Mouse (Mus musculus) limb, embryonic 10.5 days (tissue): ENCODE measurements at regions not wholly inside any gene's neighbourhood (a gene's known extent, or its start where the extent isn't known, plus 50 kb on each side); places are given as distances from the start of the nearest gene placed in this dataset.

Source experiments
- DNase-seq: peaks from one replicate; pipeline ENCODE4 v3.0.0-alpha.2; 2017; ENCODE audit warnings: low spot score
- H3K27ac ChIP-seq: fragments of 300-500 bp; sonication (generic); 2 replicates; pipeline ENCODE4 v1.5.1; 2016; ENCODE audit warnings: mild to moderate bottlenecking
- H3K27me3 ChIP-seq: fragments of 300-500 bp; sonication (generic); 2 replicates; pipeline ENCODE4 v1.6.1; 2016; ENCODE audit warnings: low read depth, mild to moderate bottlenecking; ENCODE audit not compliant: poor library complexity, severe bottlenecking
- H3K36me3 ChIP-seq: fragments of 300-500 bp; sonication (generic); 2 replicates; pipeline ENCODE4 v1.6.1; 2016; ENCODE audit warnings: mild to moderate bottlenecking, moderate library complexity
- H3K4me1 ChIP-seq: fragments of 300-500 bp; sonication (generic); 2 replicates; pipeline ENCODE4 v1.6.1; 2016
- H3K4me3 ChIP-seq: fragments of 300-500 bp; sonication (generic); 2 replicates; pipeline ENCODE4 v1.5.1; 2016; ENCODE audit warnings: mild to moderate bottlenecking, moderate library complexity
- H3K9me3 ChIP-seq: fragments of 300-500 bp; sonication (generic); replicated peaks from 2 replicates; pipeline ENCODE4 v1.6.1; 2016; ENCODE audit warnings: mild to moderate bottlenecking
- WGBS: fragments of 180-500 bp; shearing (Covaris S2); methylation state at CpG from one replicate; pipeline ENCODE4 v1.1.7; 2016; 5-methylcytosine and 5-hydroxymethylcytosine counted together

GRCm38 (mm10) chr15:59155289-59155623, 266.2 kb downstream of the Gm49356 start:
- peaks cover 9% of the 10 kb centered on the region for H3K27me3 ChIP-seq
- peaks cover 10% of the 10 kb centered on the region for H3K4me1 ChIP-seq
- no peak overlapping the region for H3K4me3 ChIP-seq
- no peaks in the 10 kb centered on the region for H3K9me3 ChIP-seq
- H3K36me3 ChIP-seq: no peaks in the 10 kb centered on the region
- no peak overlapping the region for H3K27ac ChIP-seq
- DNase-seq: no peak

GRCm38 (mm10) chr15:59156328-59156727, 267.2 kb downstream of the Gm49356 start:
- H3K4me3 ChIP-seq: no peak overlapping the region
- H3K36me3 ChIP-seq: no peaks in the 10 kb centered on the region
- WGBS: 92% methylated on average over 7 of the region's 7 CpGs
- peaks cover 9% of the 10 kb centered on the region for H3K27me3 ChIP-seq
- no peaks in the 10 kb centered on the region for H3K9me3 ChIP-seq
- H3K4me1 ChIP-seq: peaks cover 10% of the 10 kb centered on the region
- H3K27ac ChIP-seq: no peak overlapping the region
- DNase-seq: no peak

GRCm38 (mm10) chr15:59158760-59159159, 269.7 kb downstream of the Gm49356 start:
- 95% methylated on average over 4 of the region's 4 CpGs for WGBS
- no peaks in the 10 kb centered on the region for H3K9me3 ChIP-seq
- no peak overlapping the region for H3K27ac ChIP-seq
- H3K36me3 ChIP-seq: no peaks in the 10 kb centered on the region
- H3K4me1 ChIP-seq: peaks cover 10% of the 10 kb centered on the region
- DNase-seq: no peak
- no peak overlapping the region for H3K4me3 ChIP-seq
- H3K27me3 ChIP-seq: peaks cover 9% of the 10 kb centered on the region; the same call in 1 of the 2 replicates

- 95% methylated on average over 16 of the region's 17 CpGs for WGBS
- Histone ChIP-seq H3K27ac (no peak overlapping the region), H3K4me1 (no peaks in the 10 kb centered on the region), H3K27me3 (no peaks in the 10 kb centered on the region), H3K36me3 (no peaks in the 10 kb centered on the region), H3K9me3 (no peaks in the 10 kb centered on the region), H3K4me3 (no peak overlapping the region)
- DNase-seq: no peak
Observed at GRCm38 (mm10) chr15:59160931-59161920, 272.1 kb downstream of the Gm49356 start.

- Histone ChIP-seq H3K27ac (no peak overlapping the region), H3K36me3 (no peaks in the 10 kb centered on the region), H3K27me3 (no peaks in the 10 kb centered on the region), H3K4me1 (no peaks in the 10 kb centered on the region), H3K4me3 (no peak overlapping the region), H3K9me3 (0 out of 2 replicates have a peak, but pooled peaks cover 1% of the 10 kb centered on the region)
- WGBS: 91% methylated on average over 8 of the region's 8 CpGs
- DNase-seq: no peak
Observed at GRCm38 (mm10) chr15:59167937-59168659, 279.0 kb downstream of the Gm49356 start.

GRCm38 (mm10) chr15:59168660-59169170, 279.6 kb downstream of the Gm49356 start:
- no peaks in the 10 kb centered on the region for H3K27me3 ChIP-seq
- H3K36me3 ChIP-seq: no peaks in the 10 kb centered on the region
- WGBS: 93% methylated on average over 4 of the region's 4 CpGs

GRCm38 (mm10) chr15:59169237-59169797, 280.2 kb downstream of the Gm49356 start:
- Histone ChIP-seq H3K4me1 (peaks cover 3% of the 10 kb centered on the region; the same call in 1 of the 2 replicates), H3K36me3 (no peaks in the 10 kb centered on the region), H3K9me3 (0 out of 2 replicates have a peak, but pooled peaks cover 1% of the 10 kb centered on the region), H3K4me3 (no peak overlapping the region), H3K27me3 (no peaks in the 10 kb centered on the region), H3K27ac (no peak overlapping the region; the same call in 1 of the 2 replicates)
- WGBS: 93% methylated on average over 12 of the region's 12 CpGs
- DNase-seq: no peak

More at GRCm38 (mm10) chr15:59168660-59169170, 279.6 kb downstream of the Gm49356 start:
- Histone ChIP-seq H3K27ac (no peak overlapping the region), H3K9me3 (0 out of 2 replicates have a peak, but pooled peaks cover 1% of the 10 kb centered on the region), H3K4me3 (no peak overlapping the region), H3K4me1 (no peaks in the 10 kb centered on the region)
- DNase-seq: no peak

GRCm38 (mm10) chr15:59169831-59170230, 280.7 kb downstream of the Gm49356 start:
- WGBS: 93% methylated on average over 3 of the region's 3 CpGs
- H3K27ac ChIP-seq: no peak overlapping the region
- H3K4me3 ChIP-seq: no peak overlapping the region
- peaks cover 3% of the 10 kb centered on the region; the same call in 1 of the 2 replicates for H3K4me1 ChIP-seq
- no peaks in the 10 kb centered on the region for H3K36me3 ChIP-seq
- DNase-seq: no peak
- H3K9me3 ChIP-seq: 0 out of 2 replicates have a peak, but pooled peaks cover 1% of the 10 kb centered on the region
- H3K27me3 ChIP-seq: no peaks in the 10 kb centered on the region

- DNase-seq: no peak
- no peak overlapping the region for H3K27ac ChIP-seq
- H3K27me3 ChIP-seq: no peaks in the 10 kb centered on the region
- H3K9me3 ChIP-seq: 0 out of 2 replicates have a peak, but pooled peaks cover 1% of the 10 kb centered on the region
- H3K36me3 ChIP-seq: no peaks in the 10 kb centered on the region
- 50% methylated on average over 6 of the region's 6 CpGs for WGBS
- H3K4me1 ChIP-seq: peaks cover 3% of the 10 kb centered on the region; the same call in 1 of the 2 replicates
- no peak overlapping the region for H3K4me3 ChIP-seq
Observed at GRCm38 (mm10) chr15:59171120-59171519, 282.0 kb downstream of the Gm49356 start.

- WGBS: 86% methylated on average over 21 of the region's 21 CpGs
- Histone ChIP-seq H3K27ac (no peak overlapping the region), H3K27me3 (no peaks in the 10 kb centered on the region), H3K4me1 (peaks cover 3% of the 10 kb centered on the region; the same call in 1 of the 2 replicates), H3K9me3 (no peaks in the 10 kb centered on the region), H3K4me3 (no peak overlapping the region), H3K36me3 (no peaks in the 10 kb centered on the region)
- no peak for DNase-seq
Observed at GRCm38 (mm10) chr15:59173452-59174245, 284.6 kb downstream of the Gm49356 start.

GRCm38 (mm10) chr15:59174246-59174751, 285.2 kb downstream of the Gm49356 start:
- WGBS: 48% methylated on average over 7 of the region's 7 CpGs
- H3K9me3 ChIP-seq: no peaks in the 10 kb centered on the region
- H3K27me3 ChIP-seq: no peaks in the 10 kb centered on the region
- DNase-seq: no peak
- H3K4me3 ChIP-seq: no peak overlapping the region
- H3K36me3 ChIP-seq: no peaks in the 10 kb centered on the region
- no peak overlapping the region for H3K27ac ChIP-seq
- peaks cover 3% of the 10 kb centered on the region; the same call in 1 of the 2 replicates for H3K4me1 ChIP-seq
